Mouse (Mus musculus): Measurements from ENCODE around the gene Rad51b. TPM values are rescaled to one million over a fixed set of nuclear protein-coding genes. Genes with fewer than 3 reads are reported as not detected.

The Rad51b gene
- total RNA-seq, 2 experiments from 2014 or later, result 0.62 to 0.64 TPM

GRCm38 (mm10) chr12:79579018-79579585 lies 282.0 kb downstream of the Rad51b start:
- peak; percentile 36 to 40 for DNase-seq

- DNase-seq, result peak; percentile 29 to 54
These were observed 282.8 kb downstream of the Rad51b start for GRCm38 (mm10) chr12:79579837-79580236.

DNA sequence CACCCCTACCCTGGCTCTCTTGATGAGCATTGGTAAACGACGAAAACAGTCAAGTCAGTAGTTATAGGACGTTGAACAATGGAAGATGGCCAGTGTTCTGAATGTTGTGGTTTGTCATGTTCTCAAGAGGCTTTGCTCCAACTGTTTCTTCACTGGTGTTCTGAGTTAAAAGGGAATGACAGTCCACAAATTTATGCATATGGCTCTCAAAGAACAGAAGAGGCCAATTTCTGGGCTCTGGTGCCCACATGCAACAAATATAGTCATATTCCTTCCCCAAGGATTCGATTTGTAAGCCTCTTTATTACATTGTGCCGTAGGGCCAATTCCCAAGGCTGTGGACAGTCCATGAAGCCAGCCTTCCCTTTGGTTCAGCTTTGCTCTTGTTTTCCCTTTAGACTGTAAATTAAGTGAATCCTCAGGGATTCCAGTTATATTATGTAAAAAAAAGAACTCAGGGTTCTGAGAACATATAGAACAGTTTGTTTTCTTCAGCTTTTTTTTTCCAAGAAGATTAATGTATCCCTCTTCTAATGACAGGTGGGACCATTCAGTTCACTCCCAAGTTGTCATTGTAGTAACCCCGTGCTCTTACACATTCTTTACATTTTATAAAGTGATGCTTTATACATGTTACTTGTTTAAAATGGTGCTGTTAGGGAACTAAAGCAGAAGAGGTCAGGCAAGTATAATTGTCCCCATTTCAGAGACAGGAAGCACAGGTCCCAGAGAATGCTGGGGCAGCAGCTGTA lies 287.6 kb downstream of the Rad51b start:
- no peak for DNase-seq

DNA sequence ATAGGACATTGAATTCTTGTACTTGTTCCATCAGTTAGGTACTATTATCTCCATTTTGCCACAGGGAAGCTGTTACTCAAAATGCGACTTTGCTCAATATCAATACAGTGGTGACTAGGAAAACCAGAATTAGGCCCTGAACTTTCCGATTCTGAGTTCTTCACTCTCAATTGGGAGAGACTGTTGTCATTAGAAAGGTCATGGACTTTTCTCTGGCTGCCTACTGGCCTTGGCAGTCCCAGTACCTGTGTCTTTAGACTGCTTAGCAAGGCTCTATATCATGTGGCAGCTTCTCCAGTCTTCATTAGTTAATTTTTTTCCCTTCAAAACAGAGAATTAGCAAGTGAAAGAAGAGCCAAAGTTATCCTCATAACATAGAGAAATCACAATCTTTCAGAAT lies 288.3 kb downstream of the Rad51b start:
- no peak for DNase-seq

DNA sequence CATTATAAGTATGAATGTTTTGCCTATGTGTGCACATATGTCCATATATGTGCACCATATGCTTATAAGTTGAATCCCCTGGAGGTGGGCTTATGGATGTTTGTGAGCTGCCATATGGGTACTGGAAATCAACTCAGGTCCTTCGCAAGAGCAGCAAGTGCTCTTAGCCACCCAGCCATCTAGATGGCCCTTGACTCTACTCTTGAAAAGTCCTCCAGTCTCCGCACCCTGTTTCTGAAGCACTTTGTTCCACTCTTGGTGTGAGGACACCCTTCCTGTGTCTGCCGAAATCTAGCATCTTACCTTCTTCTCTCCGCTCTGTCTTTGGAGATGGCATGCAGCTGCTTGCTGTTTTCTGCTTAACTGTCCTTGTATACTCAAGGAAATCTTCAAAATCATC lies 291.7 kb downstream of the Rad51b start:
- DNase-seq, result no peak

DNA sequence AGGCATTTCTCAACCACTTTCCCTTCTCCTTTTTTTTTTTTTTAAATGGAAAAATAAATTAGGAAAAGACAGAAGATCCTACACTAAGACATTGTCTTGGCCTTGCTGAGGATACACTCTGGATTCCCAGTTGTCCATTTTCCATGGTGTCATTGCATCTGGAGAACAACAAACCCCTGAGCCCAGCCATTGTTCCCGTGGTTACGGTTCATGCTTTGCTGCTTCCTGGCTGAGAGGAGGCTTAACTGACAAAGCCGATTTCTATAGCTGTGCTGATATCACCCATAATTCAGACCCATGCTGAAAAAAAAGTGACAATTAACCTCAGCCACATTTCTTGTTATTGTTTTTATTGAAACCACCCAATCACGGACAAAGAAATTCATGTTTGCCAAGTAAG lies 295.1 kb downstream of the Rad51b start:
- no peak for DNase-seq

DNA sequence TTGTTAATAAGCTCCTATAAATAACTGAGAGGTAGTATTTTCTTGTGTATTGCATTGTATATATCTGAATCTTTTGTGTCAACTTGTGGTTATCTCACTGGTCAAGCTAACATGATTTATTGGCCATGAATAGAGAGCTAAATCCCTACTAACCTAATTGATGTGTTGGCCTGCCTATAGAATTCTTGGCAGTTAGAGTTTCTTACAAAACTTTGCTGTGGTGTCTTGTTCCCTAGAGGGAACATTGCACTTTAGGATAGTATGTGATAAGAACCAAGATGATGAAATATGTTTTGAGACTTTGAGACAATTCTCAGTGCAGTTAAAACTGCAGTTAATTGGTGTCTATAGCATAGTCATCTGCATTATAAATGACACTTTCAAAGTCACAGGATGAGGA lies 299.8 kb downstream of the Rad51b start:
- DNase-seq, result no peak

- DNase-seq, result no peak
These were observed 300.3 kb downstream of the Rad51b start for GRCm38 (mm10) chr12:79597351-79597750.

- DNase-seq, result no peak
These were observed 300.7 kb downstream of the Rad51b start for GRCm38 (mm10) chr12:79597786-79598185.

DNA sequence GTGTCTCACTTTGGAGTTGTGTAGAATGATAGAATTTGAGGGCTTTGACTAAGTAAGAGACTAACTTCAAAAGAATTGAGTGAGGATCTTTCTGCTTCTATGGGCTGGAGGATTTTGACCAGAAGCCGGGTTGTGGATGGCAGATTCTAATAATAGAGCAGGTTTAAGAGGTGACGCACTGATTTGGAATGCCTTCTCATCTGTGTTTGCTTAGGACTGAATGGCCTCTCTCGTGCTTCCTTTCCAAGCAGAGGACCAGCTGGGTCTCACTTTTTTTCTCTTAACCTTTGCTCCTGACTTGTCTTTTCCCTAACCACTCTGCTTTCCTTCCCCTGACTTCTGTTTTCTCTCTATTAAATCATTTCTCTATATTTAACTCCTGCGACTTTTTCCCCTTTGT lies 301.4 kb downstream of the Rad51b start:
- DNase-seq, result peak; percentile 54 to 78

DNA sequence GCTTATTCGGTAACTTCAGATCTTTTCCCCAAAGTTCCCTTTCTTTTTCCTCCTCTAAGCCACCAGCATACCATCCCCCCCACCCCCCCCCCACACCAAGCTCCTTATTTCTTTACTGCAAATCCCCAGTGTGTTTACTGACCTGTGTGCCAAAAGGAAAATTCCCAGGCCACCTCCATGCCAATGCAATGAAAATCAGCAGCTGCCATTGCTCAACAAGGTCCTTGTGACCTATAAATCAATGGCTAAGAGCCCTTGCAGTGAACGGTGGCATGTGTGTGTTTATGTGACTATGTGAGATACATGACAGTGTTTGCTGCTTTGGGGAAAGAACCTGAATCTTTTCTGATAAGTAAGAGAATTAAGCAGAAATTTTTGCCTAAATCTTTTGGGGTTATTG lies 301.8 kb downstream of the Rad51b start:
- DNase-seq, result peak; percentile 29 to 40

GRCm38 (mm10) chr12:79600149-79600769 lies 303.2 kb downstream of the Rad51b start:
- DNase-seq, result peak; percentile 83 to 93

GRCm38 (mm10) chr12:79602641-79603040 lies 305.6 kb downstream of the Rad51b start:
- DNase-seq, result no peak

DNA sequence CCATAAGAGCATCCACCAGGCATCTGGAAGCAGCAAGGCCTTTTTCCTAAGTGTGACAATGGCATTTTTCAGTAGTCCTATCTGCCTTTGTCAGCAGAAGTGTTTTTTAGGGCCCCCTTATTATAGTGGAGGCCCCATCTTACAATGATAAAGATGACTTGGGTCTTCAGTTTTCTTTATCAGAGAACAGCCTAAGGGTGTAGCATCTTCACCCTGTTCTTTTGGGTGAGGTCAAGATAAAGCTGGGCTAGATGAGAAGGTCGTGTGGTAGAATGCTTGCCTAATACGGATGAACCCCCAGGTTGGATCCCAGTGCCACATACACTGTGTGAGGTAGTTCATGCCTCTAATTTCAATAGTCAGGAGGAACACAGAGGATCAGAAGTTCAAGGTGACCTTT lies 307.8 kb downstream of the Rad51b start:
- no peak for DNase-seq

- DNase-seq, result no peak
These were observed 309.1 kb downstream of the Rad51b start for GRCm38 (mm10) chr12:79606197-79606631.

DNA sequence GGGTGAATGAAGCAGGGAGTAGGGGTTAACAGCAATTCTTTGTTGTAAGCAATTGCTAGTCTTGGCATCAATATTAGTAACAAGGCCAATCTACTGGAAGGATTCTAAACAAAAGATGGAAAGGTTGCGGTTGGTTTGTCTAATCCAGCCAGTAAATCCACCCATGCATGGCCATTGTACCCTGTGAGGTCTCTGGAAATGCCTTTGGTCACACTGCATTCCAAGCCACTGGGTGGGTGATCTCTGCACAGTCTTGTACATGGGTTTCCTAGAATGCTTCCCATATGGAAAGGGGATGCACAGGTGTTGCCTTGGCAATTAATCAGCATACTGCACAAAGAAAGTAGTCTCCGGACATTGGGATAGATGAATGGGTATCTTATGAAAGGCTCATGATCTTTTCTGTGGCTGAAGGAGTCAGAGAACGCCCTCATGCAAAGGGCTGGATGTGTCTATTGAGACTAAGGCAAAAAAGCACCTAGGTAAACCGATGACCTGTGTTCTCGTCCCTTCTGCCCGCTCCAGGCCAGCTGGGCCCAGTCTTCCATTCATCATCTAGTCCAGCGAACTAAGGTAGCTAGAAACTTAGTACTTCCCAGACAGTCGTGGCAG lies 312.4 kb downstream of the Rad51b start:
- DNase-seq, result no peak

DNA sequence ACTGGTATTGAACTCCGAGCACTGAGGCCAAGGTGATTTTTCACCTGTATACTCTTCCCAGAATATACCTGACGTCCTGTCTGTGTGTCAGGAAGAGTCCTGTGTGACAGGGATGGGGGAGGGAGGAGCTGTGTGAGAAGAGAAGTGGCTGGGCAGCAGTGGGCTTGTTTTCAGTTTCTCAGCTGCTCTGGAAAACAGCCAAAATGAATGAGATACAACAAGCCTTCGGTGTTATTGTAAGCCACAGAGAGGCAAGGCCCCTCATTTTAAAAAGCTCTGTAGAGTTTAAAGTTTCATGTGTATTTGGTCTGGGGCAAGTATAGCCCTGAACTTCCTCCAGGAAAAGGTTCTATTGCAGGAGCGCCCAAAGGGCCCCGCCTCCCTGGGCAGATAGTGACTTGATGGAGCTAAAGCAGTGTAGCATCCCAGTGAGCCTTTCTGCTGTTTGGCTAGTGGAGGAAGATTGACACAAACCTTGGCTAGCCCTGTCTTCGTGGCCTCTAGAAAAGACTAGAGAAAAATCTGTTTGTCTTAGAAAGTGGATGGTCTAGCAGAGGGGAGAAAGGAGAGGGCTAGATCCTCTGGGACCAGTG lies 313.5 kb downstream of the Rad51b start:
- no peak for DNase-seq

DNA sequence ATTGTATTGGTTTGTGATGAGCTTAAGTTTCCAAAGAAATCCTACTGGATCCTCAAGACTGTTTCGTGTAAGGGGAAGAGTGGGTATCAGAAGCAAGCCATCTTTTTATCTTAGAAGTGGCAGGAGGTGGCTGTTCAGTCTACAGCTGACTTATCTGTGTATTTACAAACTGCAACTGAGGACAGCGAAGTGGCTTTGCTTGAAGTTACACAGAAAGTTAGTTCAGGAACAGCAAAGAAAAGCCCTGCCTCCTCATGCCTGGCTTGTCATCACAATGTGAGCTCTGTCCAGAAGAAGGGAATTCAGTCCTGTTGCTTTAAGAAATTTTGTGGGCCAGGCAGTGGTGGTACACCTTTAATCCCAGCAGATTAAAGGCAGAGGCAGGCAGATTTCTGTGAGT lies 314.6 kb downstream of the Rad51b start:
- no peak for DNase-seq

GRCm38 (mm10) chr12:79612334-79613060 lies 315.4 kb downstream of the Rad51b start:
- DNase-seq, result peak; percentile 92 to 94

DNA sequence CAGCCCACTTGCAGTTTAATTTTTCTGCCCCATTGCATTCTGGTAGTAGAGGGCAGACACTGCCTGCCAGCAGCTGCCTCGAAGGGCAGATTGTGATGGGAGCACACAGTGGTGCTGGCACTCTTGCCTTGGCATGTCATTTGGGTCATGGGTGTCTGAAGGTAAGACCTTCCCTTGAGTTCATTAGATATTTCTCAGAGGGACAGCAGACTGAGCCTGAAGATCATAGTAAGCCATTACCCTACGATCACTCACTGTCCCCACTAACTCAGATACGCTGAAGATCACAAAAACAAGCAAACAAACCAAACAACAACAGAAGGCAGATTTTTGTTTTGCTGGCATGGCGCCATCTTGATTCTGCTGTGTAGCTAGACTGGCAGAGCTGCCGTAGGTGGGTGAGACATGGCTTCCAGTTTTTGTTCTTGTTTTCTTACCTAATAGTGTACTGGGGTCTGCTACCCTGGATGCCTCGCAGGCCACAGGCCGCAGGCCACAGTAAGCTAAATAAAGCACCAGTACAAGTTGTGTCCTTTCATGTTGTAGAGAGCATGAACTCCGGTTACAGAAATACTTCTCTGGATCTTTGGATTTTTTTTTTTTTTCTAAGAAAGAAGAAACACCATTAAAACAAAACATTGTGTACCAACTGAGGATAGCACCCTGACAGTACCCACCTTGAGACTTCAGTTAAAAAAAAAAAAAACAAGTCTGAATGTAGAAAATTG lies 316.1 kb downstream of the Rad51b start:
- DNase-seq, result peak in 1 of 2 experiments; percentile 31
